Mouse (Mus musculus): ENCODE data around the gene Ptchd1. TPM values are rescaled to one million over a fixed set of nuclear protein-coding genes. Genes with fewer than 3 reads are reported as not detected.

Ptchd1 gene
- polyA plus RNA-seq, 1 experiment from 2014 or later, result 5.5 TPM

GRCm38 (mm10) chrX:155543780-155544179, 79.8 kb downstream of the Ptchd1 start:
- Histone ChIP-seq H3K27me3 (ENCODE audit: control insufficient read depth, insufficient read depth, low read length) (no peaks in the 10 kb centered on the region), H3K36me3 (ENCODE audit: control insufficient read depth, insufficient read depth, low read length) (no peaks in the 10 kb centered on the region), H3K27ac (ENCODE audit: low read length) (no peak overlapping the region), H3K4me1 (ENCODE audit: control insufficient read depth, insufficient read depth, low read length) (no peaks in the 10 kb centered on the region), H3K9me3 (ENCODE audit: control insufficient read depth, low read depth, low read length) (no peaks in the 10 kb centered on the region), H3K4me2 (replicated peaks; ENCODE audit: low read depth, low read length) (no peak overlapping the region), H3K9ac (replicated peaks; ENCODE audit: low read depth, low read length) (no peak overlapping the region), H3K4me3 (ENCODE audit: low read depth, low read length) (no peak overlapping the region)
- no peak for ATAC-seq (ENCODE audit: insufficient number of reproducible peaks, insufficient read depth, low FRiP score, low read depth)

Other genes with a start within 250 kb of the Ptchd1 start
- 0.33 and 0.76 TPM in 2 replicates for gene Gm15155, start 927 bp upstream of the Ptchd1 start, polyA plus RNA-seq (2014; fragmentation: Nextera tagmentation; extraction: Ambion mirVana)

All from stomach, embryonic 14.5 days (tissue).